Mouse (Mus musculus): ENCODE measurements around the gene Wbp4.
A peak's percentile ranks its signal among the peaks of the same experiment; 100 is the strongest.
"Not testable (repeated sequence)": the region's sequence is repeated elsewhere in the genome, so short reads cannot be mapped to it uniquely, and the experiment has no call there.

Wbp4 gene

GRCm38 (mm10) chr14:79451681-79452590 lies 29.4 kb downstream of the Wbp4 start, which contains the start of gene Kbtbd6:
Kbtbd6 (plus strand) TSS chr14:79451835.
- DNase-seq: peak; percentile 80 to 81

GRCm38 (mm10) chr14:79445055-79445620 lies 36.2 kb downstream of the Wbp4 start:
- no peak for DNase-seq

DNA sequence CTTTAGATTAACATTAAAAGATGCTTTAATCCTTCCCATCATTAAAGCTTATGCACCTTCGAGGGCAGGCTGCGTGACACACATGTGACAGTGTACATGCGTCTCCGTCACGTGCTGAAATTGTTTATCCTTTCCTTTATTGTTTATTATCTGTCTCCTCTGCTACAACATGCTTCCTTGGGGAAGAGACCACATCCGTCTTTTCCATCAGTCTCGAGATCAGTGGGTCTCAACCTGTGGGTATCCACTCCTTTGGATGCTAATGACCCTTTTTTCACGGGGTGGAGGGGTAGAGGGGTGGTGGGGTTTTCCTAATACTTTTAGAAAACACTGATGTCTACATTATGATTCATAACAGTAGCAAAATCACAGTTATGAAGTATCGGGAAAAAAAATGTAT lies 36.7 kb downstream of the Wbp4 start:
- no peak for DNase-seq

DNA sequence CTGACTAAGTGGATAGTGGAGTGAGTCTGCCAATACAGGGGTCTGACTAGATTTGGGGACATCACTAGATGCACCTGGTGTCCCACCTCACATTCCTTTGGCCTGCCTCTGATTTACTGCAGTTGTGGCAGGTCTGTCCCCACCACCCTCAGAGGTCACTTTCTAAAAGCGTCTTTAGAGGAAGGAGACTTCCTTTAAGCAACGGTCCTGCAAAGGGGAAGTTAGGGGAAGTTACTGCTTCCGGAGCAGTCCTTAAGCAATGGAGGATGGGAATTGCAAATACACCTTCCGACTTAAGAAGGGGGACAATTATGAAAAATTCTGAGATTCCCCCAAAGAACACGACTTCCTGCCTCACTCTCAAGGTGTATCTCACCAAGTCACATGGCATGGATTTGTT lies 39.9 kb downstream of the Wbp4 start:
- no peak for DNase-seq

DNA sequence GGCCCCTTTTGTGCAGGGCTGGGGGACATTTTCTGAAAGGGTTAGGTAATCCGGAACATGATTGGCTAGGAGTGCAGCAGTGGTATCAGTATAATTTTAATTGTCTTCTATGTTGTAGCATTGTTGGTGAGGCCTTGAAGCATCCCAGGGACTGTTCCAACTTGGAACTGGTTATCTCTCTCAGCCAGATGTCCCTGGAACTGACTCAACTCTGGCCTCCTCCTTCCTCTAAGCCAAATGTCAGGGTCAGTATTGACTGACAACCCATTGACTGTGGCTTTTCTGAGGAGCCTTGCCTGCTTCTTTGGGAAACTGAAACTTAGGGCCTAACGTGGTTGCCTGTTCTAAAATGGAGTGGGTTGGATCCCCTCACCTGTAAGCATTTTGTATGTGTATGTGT lies 40.7 kb downstream of the Wbp4 start:
- DNase-seq: no peak

DNA sequence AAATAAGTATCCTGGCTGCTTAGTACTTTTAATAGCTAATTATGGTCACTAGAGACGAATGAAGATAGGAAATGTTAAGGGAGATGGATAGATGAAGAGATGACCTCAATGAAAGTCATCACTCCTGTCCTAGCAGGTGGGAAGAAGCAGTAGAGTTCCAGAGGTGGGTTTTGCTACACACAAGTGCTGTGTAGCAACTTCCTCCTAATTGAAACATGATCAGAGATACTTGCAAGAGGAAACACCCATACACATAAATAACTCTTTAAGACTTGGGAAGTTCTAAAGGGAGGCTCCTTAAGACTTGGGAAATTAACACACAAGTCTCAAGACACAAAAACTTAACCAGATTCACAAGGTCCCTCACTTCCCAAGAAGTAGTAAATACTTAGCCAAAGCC lies 47.3 kb downstream of the Wbp4 start:
- DNase-seq: no peak

DNA sequence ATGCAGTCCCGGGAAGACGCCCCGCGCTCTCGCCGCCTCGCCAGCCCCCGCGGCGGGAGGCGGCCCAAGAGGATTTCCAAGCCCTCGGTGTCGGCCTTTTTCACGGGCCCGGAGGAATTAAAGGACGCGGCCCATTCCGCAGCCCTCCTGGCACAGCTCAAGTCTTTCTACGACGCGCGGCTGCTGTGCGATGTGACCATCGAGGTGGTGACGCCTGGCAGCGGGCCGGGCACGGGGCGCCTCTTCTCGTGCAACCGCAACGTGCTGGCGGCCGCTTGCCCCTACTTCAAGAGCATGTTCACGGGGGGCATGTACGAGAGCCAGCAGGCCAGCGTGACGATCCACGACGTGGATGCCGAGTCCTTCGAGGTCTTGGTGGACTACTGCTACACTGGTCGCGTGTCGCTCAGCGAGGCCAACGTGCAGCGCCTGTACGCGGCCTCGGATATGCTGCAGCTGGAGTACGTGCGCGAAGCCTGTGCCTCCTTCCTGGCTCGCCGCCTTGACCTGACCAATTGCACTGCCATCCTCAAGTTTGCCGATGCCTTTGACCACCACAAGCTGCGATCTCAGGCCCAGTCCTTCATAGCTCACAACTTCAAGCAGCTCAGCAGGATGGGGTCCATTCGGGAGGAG lies 54.5 kb downstream of the Wbp4 start:
- DNase-seq: not testable (repeated sequence)

DNA sequence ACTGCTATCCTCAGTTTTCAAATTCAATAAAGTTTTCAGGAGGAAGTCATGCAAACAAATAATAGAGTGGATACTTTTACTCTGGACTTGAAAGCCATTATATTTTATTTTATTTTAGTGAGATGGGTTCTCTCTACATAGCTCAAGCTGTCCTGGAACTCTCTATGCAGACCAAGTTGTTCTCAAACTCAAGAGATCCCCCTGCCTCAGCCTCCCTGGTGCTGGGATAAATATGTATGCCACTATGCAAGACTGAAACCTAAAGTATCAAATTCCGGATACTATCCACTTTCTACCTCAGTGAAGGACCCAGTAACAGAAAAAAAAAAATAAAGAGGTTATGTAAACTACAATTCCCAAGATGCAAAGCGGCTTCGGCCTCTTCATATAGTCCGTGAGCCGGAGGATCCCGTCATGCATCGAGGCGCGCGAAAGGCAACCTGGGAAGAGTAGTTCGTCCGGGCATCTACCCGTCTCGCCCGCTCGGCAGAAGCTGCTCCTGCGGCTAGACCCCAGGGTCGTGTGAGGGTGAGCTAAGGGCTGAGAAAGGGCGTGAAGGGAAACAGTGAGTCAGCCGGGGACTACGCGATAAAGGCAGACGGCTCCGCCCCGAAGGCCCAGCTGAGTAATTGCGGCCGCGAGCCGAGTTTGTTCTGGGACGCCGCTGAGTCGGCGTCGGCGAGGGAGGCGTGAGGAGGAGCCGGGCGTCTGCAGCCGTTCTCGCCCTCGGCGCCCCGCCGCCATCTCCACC lies 55.2 kb downstream of the Wbp4 start, which contains the start of gene Kbtbd7:
TSS of gene Kbtbd7 (plus strand) at position 533 of the 751 bp plus-strand sequence.
- peak; percentile 92 to 94 for DNase-seq

- no peak for DNase-seq
These were observed 61.1 kb downstream of the Wbp4 start for GRCm38 (mm10) chr14:79420083-79420685.

DNA sequence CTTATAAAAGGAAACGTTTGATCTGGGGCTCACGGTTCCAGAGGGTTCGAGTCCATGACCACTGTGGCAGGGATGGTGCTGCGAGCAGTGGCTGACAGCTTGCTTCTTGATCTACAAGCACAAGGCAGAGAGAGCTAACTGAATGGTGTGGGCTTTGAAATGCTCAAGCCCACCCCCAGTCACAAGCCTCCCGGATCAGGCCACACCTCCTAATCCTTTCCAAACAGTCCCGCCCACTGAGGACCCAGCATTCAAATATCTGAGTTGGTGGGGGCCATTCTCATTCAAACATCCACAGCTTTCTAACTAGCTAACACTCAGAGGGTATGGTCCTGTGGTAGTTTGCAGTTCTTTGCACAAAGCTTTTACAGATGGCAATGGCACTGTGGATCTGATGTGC lies 68.2 kb downstream of the Wbp4 start:
- DNase-seq: no peak

GRCm38 (mm10) chr14:79410662-79411061 lies 70.7 kb downstream of the Wbp4 start:
- DNase-seq: no peak
